Mouse (Mus musculus): ENCODE data around the gene Cog3. TPM values are rescaled to one million over a fixed set of nuclear protein-coding genes. Genes with fewer than 3 reads are reported as not detected.
A peak's percentile ranks its signal among the peaks of the same experiment; 100 is the strongest.

Cog3 gene
- 14.7 and 18.0 TPM in 2 replicates for polyA plus RNA-seq (2014; fragmentation: Nextera tagmentation; extraction: Ambion mirVana)

DNA sequence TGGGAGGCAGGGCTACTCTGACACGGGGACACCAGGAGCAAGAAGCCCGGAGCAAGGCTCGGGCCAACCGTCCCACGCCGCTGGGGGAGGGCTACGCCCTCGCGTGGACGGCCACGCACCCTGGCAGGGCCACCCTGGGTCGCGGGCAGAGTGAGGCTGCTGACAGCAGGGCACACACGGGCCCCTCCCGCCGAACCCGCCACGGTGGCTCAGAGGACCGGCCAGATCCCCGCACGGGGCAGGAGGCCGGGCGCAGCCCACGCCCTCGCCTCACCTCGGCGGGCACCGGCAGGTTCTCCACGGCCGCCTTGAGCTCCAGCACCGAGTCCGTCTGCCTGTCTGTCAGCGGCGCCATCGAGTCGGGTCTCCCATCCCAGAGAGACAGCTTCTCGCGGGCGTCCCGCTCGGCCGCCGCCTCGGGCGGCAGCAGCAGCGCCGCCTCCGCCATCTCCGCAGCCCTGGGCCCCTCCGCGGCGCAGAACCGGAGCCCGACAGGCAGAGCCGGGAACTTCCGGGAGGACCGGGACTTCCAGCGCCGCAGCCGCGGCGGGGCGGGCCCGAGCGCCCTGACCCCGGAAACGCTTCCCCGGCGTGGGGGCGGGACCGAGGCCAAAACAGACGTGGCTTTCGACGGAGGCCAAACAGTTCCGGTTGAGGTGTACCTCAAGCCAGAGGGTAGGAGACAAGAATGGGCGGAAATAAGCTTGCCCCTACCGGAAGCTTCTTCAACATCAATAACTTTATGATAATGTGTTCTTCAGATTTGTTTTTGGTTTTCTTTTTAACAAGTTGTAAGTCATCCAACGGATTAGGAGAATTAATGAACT is at the start of gene Cog3:
TSS of gene Cog3 (minus strand) at position 527 of the 827 bp plus-strand sequence.
- peak; percentile 95 for ATAC-seq (replicated peaks; ENCODE audit: insufficient number of reproducible peaks, low FRiP score, low TSS enrichment)
- peak within 1 kb of the TSS; percentile 79 for H3K9ac ChIP-seq (ENCODE audit: low read depth, low read length)
- WGBS (ENCODE audit: insufficient replicate concordance): under 1% methylated on average over 77 of the region's 78 CpGs
- no peaks in the 10 kb centered on the region for H3K27me3 ChIP-seq (ENCODE audit: control insufficient read depth, insufficient read depth, low read length)
- peaks cover 19% of the 10 kb centered on the region for H3K4me1 ChIP-seq (ENCODE audit: control insufficient read depth, insufficient read depth, low read length)
- peak within 1 kb of the TSS; percentile 82 for H3K27ac ChIP-seq (ENCODE audit: low read depth, low read length)
- peak within 1 kb of the TSS; percentile 79 for H3K4me2 ChIP-seq
- peak within 1 kb of the TSS; percentile 92 for H3K4me3 ChIP-seq (ENCODE audit: low read depth, low read length)
- no peaks in the 10 kb centered on the region for H3K9me3 ChIP-seq (replicated peaks; ENCODE audit: control insufficient read depth, low read length)
- H3K36me3 ChIP-seq (ENCODE audit: control insufficient read depth, insufficient read depth, low read length): no peaks in the 10 kb centered on the region

DNA sequence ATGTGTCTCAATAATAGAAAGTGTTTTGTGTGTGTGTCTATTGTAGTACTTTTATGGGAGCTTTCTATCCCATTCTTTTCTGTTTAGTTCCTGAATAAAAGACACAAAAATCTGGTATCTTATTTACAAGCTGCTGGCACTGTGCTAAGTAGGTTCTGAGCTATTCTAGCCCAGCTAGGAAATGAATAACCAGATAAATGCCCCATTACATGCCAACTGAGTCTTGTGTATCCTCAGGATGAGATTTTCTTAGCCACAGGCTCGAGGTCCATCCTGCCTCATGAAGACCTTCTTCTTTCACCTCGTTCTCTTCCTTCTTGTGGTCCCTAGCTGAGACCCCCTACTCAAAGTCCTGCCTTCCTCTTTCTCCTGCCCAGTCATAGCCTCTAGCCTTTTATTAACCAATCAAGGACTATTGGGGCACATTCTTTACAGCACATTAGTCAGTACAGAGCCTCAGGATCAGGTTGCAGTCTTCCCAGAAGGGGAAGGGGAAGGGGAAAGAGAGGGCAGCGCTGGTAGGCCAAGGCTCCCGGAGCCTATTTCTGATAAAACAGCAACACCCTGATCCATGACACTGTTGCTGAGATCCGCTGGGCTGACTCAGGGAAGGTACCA is 43.6 kb upstream of the Cog3 start:
- no peaks in the 10 kb centered on the region for H3K9me3 ChIP-seq (replicated peaks; ENCODE audit: control insufficient read depth, low read length)
- H3K4me2 ChIP-seq: no peak overlapping the region
- WGBS (ENCODE audit: insufficient replicate concordance): 37% methylated on average over 5 of the region's 5 CpGs
- H3K27ac ChIP-seq (ENCODE audit: low read depth, low read length): no peak overlapping the region
- H3K4me3 ChIP-seq (ENCODE audit: low read depth, low read length): no peak overlapping the region
- no peaks in the 10 kb centered on the region for H3K27me3 ChIP-seq (ENCODE audit: control insufficient read depth, insufficient read depth, low read length)
- no peaks in the 10 kb centered on the region for H3K36me3 ChIP-seq (ENCODE audit: control insufficient read depth, insufficient read depth, low read length)
- no peak overlapping the region for H3K9ac ChIP-seq (ENCODE audit: low read depth, low read length)
- ATAC-seq (replicated peaks; ENCODE audit: insufficient number of reproducible peaks, low FRiP score, low TSS enrichment): no peak
- H3K4me1 ChIP-seq (ENCODE audit: control insufficient read depth, insufficient read depth, low read length): peaks cover 4% of the 10 kb centered on the region; the same call in 1 of the 2 replicates

DNA sequence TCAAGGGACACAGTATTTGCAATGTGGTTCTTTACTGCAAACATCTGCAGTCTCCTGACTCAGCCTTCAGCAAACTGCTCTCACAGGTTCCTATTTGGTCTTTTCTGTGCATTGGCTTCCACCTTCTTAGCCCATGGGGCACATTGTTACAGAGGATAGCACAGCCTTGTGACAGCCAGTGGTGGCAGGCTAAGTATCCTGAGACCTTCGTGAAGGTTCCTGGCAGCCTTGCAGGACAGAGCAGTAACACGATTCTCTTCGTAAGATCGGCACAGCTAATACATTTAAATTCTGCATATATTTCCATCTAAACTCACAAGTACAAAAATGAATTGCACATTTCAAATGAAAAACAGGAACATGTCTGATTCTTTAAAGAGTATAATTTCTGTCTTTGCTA is 41.6 kb upstream of the Cog3 start:
- H3K9ac ChIP-seq (ENCODE audit: low read depth, low read length): no peak overlapping the region
- 80% methylated on average over 4 of the region's 4 CpGs for WGBS (ENCODE audit: insufficient replicate concordance)
- ATAC-seq (replicated peaks; ENCODE audit: insufficient number of reproducible peaks, low FRiP score, low TSS enrichment): no peak
- no peaks in the 10 kb centered on the region for H3K27me3 ChIP-seq (ENCODE audit: control insufficient read depth, insufficient read depth, low read length)
- H3K4me3 ChIP-seq (ENCODE audit: low read depth, low read length): no peak overlapping the region
- H3K4me1 ChIP-seq (ENCODE audit: control insufficient read depth, insufficient read depth, low read length): no peaks in the 10 kb centered on the region
- no peak overlapping the region for H3K27ac ChIP-seq (ENCODE audit: low read depth, low read length)
- no peaks in the 10 kb centered on the region for H3K36me3 ChIP-seq (ENCODE audit: control insufficient read depth, insufficient read depth, low read length)
- no peak overlapping the region for H3K4me2 ChIP-seq
- no peaks in the 10 kb centered on the region for H3K9me3 ChIP-seq (replicated peaks; ENCODE audit: control insufficient read depth, low read length)

- WGBS (ENCODE audit: insufficient replicate concordance): 73% methylated on average over 5 of the region's 5 CpGs
- no peaks in the 10 kb centered on the region for H3K27me3 ChIP-seq (ENCODE audit: control insufficient read depth, insufficient read depth, low read length)
Measured at GRCm38 (mm10) chr14:75794726-75795125, 40.4 kb upstream of the Cog3 start.

DNA sequence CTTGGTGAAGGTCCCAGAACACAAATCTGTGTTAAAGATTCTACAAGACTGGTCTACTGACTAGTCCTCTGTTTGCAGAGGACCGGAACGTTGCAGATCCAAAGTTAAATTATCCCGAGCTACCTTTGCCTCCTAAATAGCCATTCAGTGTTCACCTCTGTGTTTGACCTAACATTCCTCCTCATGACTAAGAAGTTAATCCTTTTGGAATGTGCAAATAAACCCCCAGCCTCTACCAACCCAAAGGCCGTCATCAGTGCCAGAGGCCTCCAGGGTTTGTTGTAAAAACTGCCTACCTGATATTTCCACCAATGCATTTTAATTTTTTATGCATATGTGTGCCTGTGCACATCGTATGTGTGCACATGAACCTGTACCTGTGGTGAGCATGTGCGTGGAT is 40.0 kb upstream of the Cog3 start:
- Histone ChIP-seq H3K4me2 (no peak overlapping the region), H3K9ac (ENCODE audit: low read depth, low read length) (no peak overlapping the region), H3K4me3 (ENCODE audit: low read depth, low read length) (no peak overlapping the region), H3K4me1 (ENCODE audit: control insufficient read depth, insufficient read depth, low read length) (no peaks in the 10 kb centered on the region), H3K27ac (ENCODE audit: low read depth, low read length) (no peak overlapping the region), H3K27me3 (ENCODE audit: control insufficient read depth, insufficient read depth, low read length) (no peaks in the 10 kb centered on the region), H3K36me3 (ENCODE audit: control insufficient read depth, insufficient read depth, low read length) (no peaks in the 10 kb centered on the region), H3K9me3 (replicated peaks; ENCODE audit: control insufficient read depth, low read length) (no peaks in the 10 kb centered on the region)
- 73% methylated on average over 6 of the region's 6 CpGs for WGBS (ENCODE audit: insufficient replicate concordance)
- ATAC-seq (replicated peaks; ENCODE audit: insufficient number of reproducible peaks, low FRiP score, low TSS enrichment): no peak

More at GRCm38 (mm10) chr14:75794726-75795125, 40.4 kb upstream of the Cog3 start:
- H3K9me3 ChIP-seq (replicated peaks; ENCODE audit: control insufficient read depth, low read length): no peaks in the 10 kb centered on the region
- no peaks in the 10 kb centered on the region for H3K36me3 ChIP-seq (ENCODE audit: control insufficient read depth, insufficient read depth, low read length)
- no peak overlapping the region for H3K4me2 ChIP-seq
- ATAC-seq (replicated peaks; ENCODE audit: insufficient number of reproducible peaks, low FRiP score, low TSS enrichment): no peak
- H3K4me3 ChIP-seq (ENCODE audit: low read depth, low read length): no peak overlapping the region
- no peak overlapping the region for H3K27ac ChIP-seq (ENCODE audit: low read depth, low read length)
- no peak overlapping the region for H3K9ac ChIP-seq (ENCODE audit: low read depth, low read length)
- no peaks in the 10 kb centered on the region for H3K4me1 ChIP-seq (ENCODE audit: control insufficient read depth, insufficient read depth, low read length)

DNA sequence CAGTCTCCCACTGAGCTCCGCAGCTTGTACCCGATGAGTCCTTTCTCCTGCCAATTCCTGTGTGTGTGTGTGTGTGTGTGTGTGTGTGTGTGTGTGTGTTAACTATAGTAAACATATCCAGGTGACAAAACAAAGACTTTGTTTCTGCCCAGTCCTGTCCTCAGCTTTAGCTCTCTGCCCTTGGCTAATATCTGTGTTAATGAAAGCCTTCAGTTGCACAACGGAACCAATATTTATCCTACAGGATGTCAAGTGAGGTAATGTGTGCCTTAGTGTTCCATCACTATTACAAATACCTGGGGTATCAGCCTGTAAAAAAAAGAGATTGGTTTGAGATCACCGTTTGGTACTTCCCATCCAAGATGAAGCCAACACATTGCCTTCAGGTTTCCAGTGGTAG is 38.8 kb upstream of the Cog3 start:
- Histone ChIP-seq H3K9ac (ENCODE audit: low read depth, low read length) (no peak overlapping the region), H3K9me3 (replicated peaks; ENCODE audit: control insufficient read depth, low read length) (no peaks in the 10 kb centered on the region), H3K27ac (ENCODE audit: low read depth, low read length) (no peak overlapping the region), H3K27me3 (ENCODE audit: control insufficient read depth, insufficient read depth, low read length) (no peaks in the 10 kb centered on the region), H3K4me3 (ENCODE audit: low read depth, low read length) (no peak overlapping the region), H3K4me1 (ENCODE audit: control insufficient read depth, insufficient read depth, low read length) (no peaks in the 10 kb centered on the region), H3K4me2 (no peak overlapping the region), H3K36me3 (ENCODE audit: control insufficient read depth, insufficient read depth, low read length) (no peaks in the 10 kb centered on the region)
- 85% methylated on average over 4 of the region's 4 CpGs for WGBS (ENCODE audit: insufficient replicate concordance)
- no peak for ATAC-seq (replicated peaks; ENCODE audit: insufficient number of reproducible peaks, low FRiP score, low TSS enrichment)

- Histone ChIP-seq H3K36me3 (ENCODE audit: control insufficient read depth, insufficient read depth, low read length) (no peaks in the 10 kb centered on the region), H3K9me3 (replicated peaks; ENCODE audit: control insufficient read depth, low read length) (no peaks in the 10 kb centered on the region), H3K4me3 (ENCODE audit: low read depth, low read length) (no peak overlapping the region), H3K9ac (ENCODE audit: low read depth, low read length) (no peak overlapping the region), H3K4me2 (no peak overlapping the region), H3K27ac (ENCODE audit: low read depth, low read length) (no peak overlapping the region), H3K4me1 (ENCODE audit: control insufficient read depth, insufficient read depth, low read length) (no peaks in the 10 kb centered on the region), H3K27me3 (ENCODE audit: control insufficient read depth, insufficient read depth, low read length) (no peaks in the 10 kb centered on the region)
- WGBS (ENCODE audit: insufficient replicate concordance): 85% methylated on average over 3 of the region's 3 CpGs
- ATAC-seq (replicated peaks; ENCODE audit: insufficient number of reproducible peaks, low FRiP score, low TSS enrichment): no peak
Measured at GRCm38 (mm10) chr14:75791372-75791771, 37.1 kb upstream of the Cog3 start.

GRCm38 (mm10) chr14:75790411-75790996 is 36.2 kb upstream of the Cog3 start:
- 81% methylated on average over 3 of the region's 3 CpGs for WGBS (ENCODE audit: insufficient replicate concordance)
- ATAC-seq (replicated peaks; ENCODE audit: insufficient number of reproducible peaks, low FRiP score, low TSS enrichment): no peak
- H3K36me3 ChIP-seq (ENCODE audit: control insufficient read depth, insufficient read depth, low read length): no peaks in the 10 kb centered on the region

More at GRCm38 (mm10) chr14:75790411-75790996, 36.2 kb upstream of the Cog3 start:
- Histone ChIP-seq H3K4me3 (ENCODE audit: low read depth, low read length) (no peak overlapping the region), H3K9me3 (replicated peaks; ENCODE audit: control insufficient read depth, low read length) (no peaks in the 10 kb centered on the region), H3K4me2 (no peak overlapping the region), H3K27me3 (ENCODE audit: control insufficient read depth, insufficient read depth, low read length) (no peaks in the 10 kb centered on the region), H3K9ac (ENCODE audit: low read depth, low read length) (no peak overlapping the region), H3K27ac (ENCODE audit: low read depth, low read length) (no peak overlapping the region), H3K4me1 (ENCODE audit: control insufficient read depth, insufficient read depth, low read length) (no peaks in the 10 kb centered on the region)

Measured in heart, embryonic 11.5 days (tissue).